Mouse (Mus musculus) embryonic facial prominence, embryonic 12.5 days (tissue): ENCODE results near the gene Ganab. TPM values are rescaled to one million over a fixed set of nuclear protein-coding genes. Genes with fewer than 3 reads are reported as not detected.

ENCODE experiments used
- ATAC-seq: fragments of 200-750 bp; cut with Nextera tagmentation; 2 replicates; pipeline ENCODE4 v1.8.0; 2017; ENCODE audit not compliant: insufficient number of reproducible peaks, insufficient read depth, low FRiP score, low TSS enrichment
- H3K27ac ChIP-seq: fragments of 300-500 bp; sonication (generic); 2 replicates; pipeline ENCODE4 v1.5.1; 2016; ENCODE audit warnings: mild to moderate bottlenecking
- H3K27me3 ChIP-seq: fragments of 300-500 bp; sonication (generic); 2 replicates; pipeline ENCODE4 v1.6.1; 2016; ENCODE audit warnings: mild to moderate bottlenecking, moderate library complexity
- H3K36me3 ChIP-seq: fragments of 300-500 bp; sonication (generic); 2 replicates; pipeline ENCODE4 v1.6.1; 2016; ENCODE audit warnings: mild to moderate bottlenecking
- H3K4me1 ChIP-seq: fragments of 300-500 bp; sonication (generic); 2 replicates; pipeline ENCODE4 v1.6.1; 2016
- H3K4me2 ChIP-seq: fragments of 300-500 bp; sonication (generic); replicated peaks from 2 replicates; pipeline ENCODE4 v1.6.1; 2016; ENCODE audit warnings: mild to moderate bottlenecking, moderate library complexity
- H3K4me3 ChIP-seq: fragments of 300-500 bp; sonication (generic); 2 replicates; pipeline ENCODE4 v1.5.1; 2016; ENCODE audit warnings: mild to moderate bottlenecking
- H3K9ac ChIP-seq: fragments of 300-500 bp; sonication (generic); 2 replicates; pipeline ENCODE4 v1.6.1; 2016; ENCODE audit warnings: mild to moderate bottlenecking, moderate library complexity
- H3K9me3 ChIP-seq: fragments of 300-500 bp; sonication (generic); 2 replicates; pipeline ENCODE4 v1.6.1; 2016; ENCODE audit warnings: mild to moderate bottlenecking, moderate library complexity
- WGBS: fragments of 180-500 bp; shearing (Covaris S2); methylation state at CpG from one replicate; pipeline ENCODE4 v1.1.7; 2016; 5-methylcytosine and 5-hydroxymethylcytosine counted together
- polyA plus RNA-seq: library from polyadenylated mRNA; unstranded; fragments of >200 nt; fragmentation: Nextera tagmentation; extraction: Ambion mirVana; gene quantifications from 2 replicates; pipeline ENCODE4 v1.2.1, GENCODE M21; 2016

Gene Ganab
- polyA plus RNA-seq, 1 experiment from 2014 or later = 119 TPM

DNA sequence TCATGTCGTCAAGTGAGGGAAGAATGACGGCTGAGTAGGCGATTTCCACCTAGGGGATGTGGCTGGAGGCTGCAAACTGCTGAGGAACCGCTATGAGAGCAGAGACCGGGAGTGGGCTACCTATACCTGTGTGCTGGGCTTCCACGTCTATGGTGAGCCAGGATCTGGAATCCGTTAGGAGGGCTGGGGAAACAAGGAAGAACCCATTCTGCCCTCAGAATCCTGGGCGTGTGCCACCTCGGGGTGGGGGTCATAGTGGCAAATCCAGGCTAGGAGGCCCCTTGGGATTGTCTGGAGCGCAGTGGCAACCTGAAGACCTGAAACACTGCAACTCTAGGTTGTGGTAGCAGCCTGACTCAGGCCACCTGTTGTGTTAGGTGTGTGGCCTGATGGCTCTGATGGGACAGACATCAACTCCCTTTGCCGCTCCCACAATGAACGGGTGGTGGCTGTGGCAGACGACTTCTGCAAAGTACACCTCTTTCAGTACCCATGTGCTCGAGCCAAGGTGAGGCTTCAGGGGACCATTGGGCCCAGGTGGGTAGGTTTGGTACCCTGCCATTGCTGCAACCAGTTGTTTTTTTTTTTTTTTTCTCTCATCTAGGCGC, 42.8 kb downstream of the Ganab start:
- Histone ChIP-seq H3K4me3 (peak overlapping the region; percentile 72; the same call in 1 of the 2 replicates), H3K36me3 (peaks cover 49% of the 10 kb centered on the region), H3K4me1 (peaks cover 30% of the 10 kb centered on the region), H3K27ac (no peak overlapping the region), H3K27me3 (no peaks in the 10 kb centered on the region), H3K9ac (no peak overlapping the region), H3K4me2 (peak overlapping the region; percentile 72), H3K9me3 (no peaks in the 10 kb centered on the region)
- ATAC-seq = no peak
- 78% methylated on average over 15 of the region's 15 CpGs for WGBS

DNA sequence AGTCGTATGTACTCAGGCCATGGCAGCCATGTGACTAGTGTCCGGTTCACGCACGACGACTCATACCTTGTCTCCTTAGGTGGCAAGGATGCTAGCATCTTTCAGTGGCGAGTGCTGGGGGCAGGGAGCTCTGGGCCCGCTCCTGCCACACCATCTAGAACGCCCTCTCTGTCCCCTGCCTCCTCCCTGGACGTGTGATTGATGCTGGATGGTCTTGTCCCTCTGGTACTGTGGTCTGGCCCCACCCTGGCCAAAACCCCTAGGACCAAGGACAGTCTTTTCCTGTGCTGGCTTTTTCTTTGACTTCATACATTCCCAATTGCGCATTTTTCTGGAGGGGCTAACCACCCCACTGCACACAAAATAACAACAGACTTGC, 43.3 kb downstream of the Ganab start:
- Histone ChIP-seq H3K27ac (peak overlapping the region; percentile 98), H3K27me3 (no peaks in the 10 kb centered on the region), H3K9me3 (no peaks in the 10 kb centered on the region), H3K4me2 (peak overlapping the region; percentile 72), H3K36me3 (peaks cover 51% of the 10 kb centered on the region), H3K4me3 (peak overlapping the region; percentile 72), H3K4me1 (peaks cover 30% of the 10 kb centered on the region), H3K9ac (peak overlapping the region; percentile 97)
- peak; percentile 49 for ATAC-seq
- 34% methylated on average over 10 of the region's 10 CpGs for WGBS

DNA sequence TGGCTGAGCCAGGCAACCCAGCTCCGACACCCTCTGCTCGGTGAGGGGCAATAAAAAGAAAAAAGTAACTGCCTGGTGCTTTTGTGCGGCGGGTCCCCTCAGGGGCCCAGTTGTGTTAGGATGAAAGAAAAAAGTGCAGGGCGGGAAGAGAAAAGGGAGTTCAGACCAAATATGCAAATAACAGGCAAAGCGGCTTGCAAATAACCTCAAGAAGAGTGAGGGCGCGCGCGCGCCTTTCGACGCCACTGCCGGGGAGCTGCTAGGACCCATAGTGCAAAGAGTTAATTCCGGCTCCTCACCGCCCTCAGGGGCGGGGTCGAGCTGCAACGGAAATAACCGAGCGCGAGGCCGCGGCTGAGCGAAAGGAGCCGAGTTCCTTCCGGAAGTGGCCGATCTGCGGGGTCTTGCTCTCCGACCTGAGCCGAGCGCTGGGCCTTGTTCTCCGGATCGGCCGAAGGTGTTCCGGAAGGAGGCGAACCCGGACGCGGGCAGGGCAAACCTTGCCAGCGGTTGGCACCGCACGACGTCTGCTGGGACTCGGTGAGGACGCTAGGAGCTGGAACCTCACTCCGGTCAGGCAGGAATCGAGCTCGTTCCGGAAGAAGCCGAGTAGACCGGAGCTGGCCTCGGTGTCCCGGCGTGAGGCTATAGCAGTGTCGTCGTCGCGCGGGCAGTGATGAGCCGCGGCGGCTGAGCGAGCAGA, 43.8 kb downstream of the Ganab start, which contains the start of gene Mta2:
Gene Mta2, plus strand, starts transcription at position 361 of the 703 bp plus-strand sequence.
- Histone ChIP-seq H3K9ac (peak within 1 kb of the TSS; percentile 97), H3K4me2 (peak within 1 kb of the TSS; percentile 72), H3K27me3 (no peaks in the 10 kb centered on the region), H3K4me1 (peaks cover 30% of the 10 kb centered on the region), H3K9me3 (no peaks in the 10 kb centered on the region), H3K4me3 (peak within 1 kb of the TSS; percentile 72), H3K27ac (peak within 1 kb of the TSS; percentile 98), H3K36me3 (peaks cover 56% of the 10 kb centered on the region)
- WGBS = under 1% methylated on average over 64 of the region's 64 CpGs
- peak; percentile 90 for ATAC-seq

DNA sequence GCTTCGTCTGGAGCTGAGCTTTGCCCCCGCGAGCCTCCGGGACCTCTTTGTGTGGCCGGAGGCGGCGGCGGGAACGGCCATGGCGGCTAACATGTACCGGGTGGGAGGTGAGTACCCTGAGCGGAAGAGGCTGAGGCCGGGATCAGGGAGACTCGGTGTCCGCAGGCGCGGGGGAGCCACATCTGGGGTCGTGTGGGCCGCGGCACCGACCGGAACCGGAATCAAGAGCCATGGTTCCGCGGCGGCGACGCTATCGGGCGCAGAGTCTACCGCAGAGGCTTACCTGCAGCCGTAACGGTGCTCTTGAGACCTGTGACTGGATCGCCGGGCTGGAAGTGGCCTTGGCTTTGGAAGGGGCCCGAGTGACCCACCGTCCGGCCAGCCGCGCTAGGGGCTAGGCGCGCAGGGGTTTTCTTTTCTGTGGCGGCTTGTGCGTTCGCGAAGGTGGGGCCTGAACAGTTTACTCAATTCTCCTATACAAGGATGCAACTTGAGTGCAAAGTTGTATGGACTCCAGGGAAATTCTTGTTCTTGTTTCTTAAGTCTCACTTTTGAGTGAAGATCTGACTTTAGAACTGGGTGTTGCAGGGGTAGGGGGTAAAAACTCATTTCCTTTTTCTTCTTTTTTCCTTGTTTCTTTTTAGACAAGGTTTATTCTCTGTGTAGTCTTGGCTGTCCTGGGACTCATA, 44.5 kb downstream of the Ganab start:
- Histone ChIP-seq H3K9ac (peak overlapping the region; percentile 97), H3K36me3 (peaks cover 57% of the 10 kb centered on the region), H3K4me3 (peak overlapping the region; percentile 72), H3K27me3 (no peaks in the 10 kb centered on the region), H3K27ac (peak overlapping the region; percentile 98), H3K4me1 (peaks cover 30% of the 10 kb centered on the region), H3K9me3 (no peaks in the 10 kb centered on the region), H3K4me2 (peak overlapping the region; percentile 72)
- WGBS = under 1% methylated on average over 45 of the region's 46 CpGs
- peak; percentile 42 for ATAC-seq

DNA sequence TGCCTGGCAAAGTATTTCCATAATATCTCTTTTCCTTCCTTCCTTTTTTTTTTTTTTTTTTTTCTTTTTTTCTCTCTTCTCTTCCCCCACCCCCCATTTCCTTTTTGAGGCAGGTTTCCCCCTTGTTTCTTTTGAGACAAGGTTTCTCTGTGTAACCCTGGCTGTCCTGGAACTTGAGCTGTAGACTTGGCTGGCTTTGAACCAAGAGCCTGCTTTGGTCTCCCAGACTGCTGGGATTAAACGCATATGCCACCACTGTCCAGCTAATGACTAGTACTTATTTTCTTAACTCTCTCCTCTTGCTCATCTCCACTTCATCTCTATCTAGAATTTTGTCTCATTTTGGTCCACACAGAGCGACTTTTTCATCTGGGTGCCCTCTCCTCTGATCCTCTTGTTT, 45.2 kb downstream of the Ganab start:
- Histone ChIP-seq H3K9me3 (no peaks in the 10 kb centered on the region), H3K4me1 (peaks cover 30% of the 10 kb centered on the region), H3K36me3 (peaks cover 59% of the 10 kb centered on the region), H3K4me3 (peak overlapping the region; percentile 72), H3K27ac (no peak overlapping the region), H3K4me2 (peak overlapping the region; percentile 72), H3K9ac (peak overlapping the region; percentile 97), H3K27me3 (no peaks in the 10 kb centered on the region)
- WGBS = 65% methylated on average over 2 of the region's 2 CpGs
- no peak for ATAC-seq

DNA sequence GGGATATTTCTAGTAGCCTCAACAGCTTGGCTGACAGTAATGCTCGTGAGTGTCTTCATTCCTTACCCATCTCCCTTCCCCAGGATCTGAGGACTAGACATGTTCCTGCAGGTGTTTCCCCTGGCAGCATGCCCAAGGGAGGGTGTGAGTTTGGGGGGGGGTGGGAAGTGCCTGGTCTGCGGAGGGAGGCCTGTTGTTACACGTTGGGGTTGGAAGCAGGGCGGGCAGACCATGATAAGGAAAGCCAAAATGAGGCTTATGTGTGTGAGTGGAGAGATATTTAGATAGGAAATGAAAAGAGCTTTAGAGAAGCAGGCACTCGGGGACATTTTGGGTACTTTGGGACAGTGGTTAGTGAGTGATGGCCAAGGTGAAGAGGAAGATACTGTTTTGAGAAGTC, 46.2 kb downstream of the Ganab start:
- no peak overlapping the region for H3K27ac ChIP-seq
- no peaks in the 10 kb centered on the region for H3K9me3 ChIP-seq

DNA sequence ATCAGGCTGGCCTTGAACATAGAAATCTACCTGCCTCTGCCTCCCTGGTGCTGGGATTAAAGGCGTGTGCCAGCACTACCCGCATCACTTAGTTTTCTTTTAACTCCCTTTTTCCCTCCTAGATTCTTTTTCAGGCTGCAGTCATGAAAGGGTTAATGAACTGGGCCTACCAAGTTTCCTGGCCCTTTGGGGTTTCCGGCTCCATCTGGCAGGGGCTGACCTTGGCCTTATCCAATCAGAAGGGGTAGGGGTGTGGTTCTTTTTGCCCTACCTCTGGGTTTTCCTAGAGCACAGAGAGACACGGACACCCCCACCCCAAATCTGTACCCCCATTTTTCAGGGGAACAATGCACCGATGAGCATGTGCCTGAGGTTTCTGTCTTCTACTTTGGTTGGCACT, 46.9 kb downstream of the Ganab start:
- 35% methylated on average over 5 of the region's 5 CpGs for WGBS
- Histone ChIP-seq H3K4me2 (peak overlapping the region; percentile 72), H3K9ac (peak overlapping the region; percentile 36; the same call in 1 of the 2 replicates), H3K27ac (0 out of 2 replicates have a peak overlapping the region, but pooled peaks have one; percentile 7), H3K9me3 (no peaks in the 10 kb centered on the region), H3K4me1 (peaks cover 30% of the 10 kb centered on the region), H3K4me3 (peak overlapping the region; percentile 24), H3K27me3 (no peaks in the 10 kb centered on the region), H3K36me3 (peaks cover 64% of the 10 kb centered on the region)
- no peak for ATAC-seq

More for the DNA sequence above, 46.2 kb downstream of the Ganab start:
- H3K4me2 ChIP-seq = peak overlapping the region; percentile 72
- H3K27me3 ChIP-seq = no peaks in the 10 kb centered on the region
- no peak for ATAC-seq
- peak overlapping the region; percentile 12; the same call in 1 of the 2 replicates for H3K4me3 ChIP-seq
- H3K36me3 ChIP-seq = peaks cover 64% of the 10 kb centered on the region
- whole genome bisulfite sequencing = 55% methylated on average over 5 of the region's 5 CpGs
- no peak overlapping the region; the same call in 1 of the 2 replicates for H3K9ac ChIP-seq
- peaks cover 30% of the 10 kb centered on the region for H3K4me1 ChIP-seq

DNA sequence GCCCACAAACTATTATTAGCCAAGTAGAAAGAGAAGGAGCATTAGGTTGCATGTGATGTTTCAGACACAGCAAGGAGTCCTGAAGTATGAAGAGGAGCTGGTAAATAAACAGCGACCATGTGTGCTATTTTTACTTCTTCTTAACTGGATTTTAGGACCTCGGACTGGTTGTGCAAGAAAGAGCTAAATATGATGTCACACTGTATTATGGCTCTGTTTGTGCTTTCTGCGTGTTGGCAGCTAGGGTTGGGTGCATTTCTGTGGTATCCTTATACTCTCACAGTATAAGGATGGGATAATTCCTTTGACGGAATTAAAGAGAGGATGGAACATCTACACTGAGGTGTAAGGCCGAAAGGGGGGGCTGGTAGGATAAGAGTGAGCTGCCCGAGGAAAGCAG, 47.4 kb downstream of the Ganab start:
- ATAC-seq = no peak
- Histone ChIP-seq H3K4me3 (peak overlapping the region; percentile 24), H3K36me3 (peaks cover 66% of the 10 kb centered on the region), H3K27me3 (no peaks in the 10 kb centered on the region), H3K4me2 (peak overlapping the region; percentile 72), H3K9me3 (no peaks in the 10 kb centered on the region), H3K9ac (peak overlapping the region; percentile 36; the same call in 1 of the 2 replicates), H3K27ac (0 out of 2 replicates have a peak overlapping the region, but pooled peaks have one; percentile 7), H3K4me1 (peaks cover 30% of the 10 kb centered on the region)
- 86% methylated on average over 6 of the region's 6 CpGs for WGBS

DNA sequence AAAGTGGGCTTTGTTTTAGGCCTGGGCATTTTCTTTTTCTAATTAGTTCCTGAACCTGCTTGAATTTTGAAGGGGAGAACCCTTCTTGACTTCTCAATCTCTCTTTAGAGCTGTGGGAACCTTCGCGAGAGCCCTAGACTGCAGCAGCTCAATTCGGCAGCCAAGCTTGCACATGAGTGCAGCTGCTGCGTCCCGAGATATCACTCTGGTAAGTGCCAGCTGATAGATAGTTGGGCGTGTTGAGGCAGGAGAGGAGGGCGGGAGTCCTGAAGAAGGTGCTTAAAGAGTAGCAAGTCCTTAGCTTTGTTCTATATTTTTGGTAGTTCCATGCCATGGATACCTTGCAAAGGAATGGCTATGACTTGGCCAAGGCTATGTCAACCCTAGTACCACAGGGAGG, 49.1 kb downstream of the Ganab start:
- Histone ChIP-seq H3K4me3 (no peak overlapping the region), H3K27ac (no peak overlapping the region), H3K4me2 (no peak overlapping the region), H3K4me1 (peaks cover 20% of the 10 kb centered on the region), H3K27me3 (no peaks in the 10 kb centered on the region), H3K9ac (no peak overlapping the region), H3K9me3 (no peaks in the 10 kb centered on the region), H3K36me3 (peaks cover 79% of the 10 kb centered on the region)
- WGBS = 91% methylated on average over 7 of the region's 7 CpGs
- ATAC-seq = no peak

DNA sequence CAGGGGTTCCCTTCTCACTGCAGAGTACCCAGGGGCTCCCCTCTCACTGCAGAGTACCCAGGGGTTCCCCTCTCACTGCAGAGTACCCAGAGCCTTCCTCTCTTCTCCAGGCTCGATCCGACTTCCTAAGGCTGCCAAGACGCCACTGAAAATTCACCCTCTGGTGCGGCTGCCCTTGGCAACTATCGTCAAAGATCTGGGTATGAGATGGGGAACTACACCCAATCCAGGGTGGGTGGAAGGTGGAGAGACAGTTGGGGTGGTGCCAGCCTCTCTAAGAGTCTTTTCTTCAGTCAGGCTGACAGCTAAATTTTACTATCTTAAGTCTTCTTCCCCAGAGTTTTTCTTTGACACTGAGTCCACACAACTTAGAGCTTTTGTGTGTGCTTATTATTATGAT, 52.3 kb downstream of the Ganab start:
- 96% methylated on average over 5 of the region's 5 CpGs for WGBS
- Histone ChIP-seq H3K9me3 (no peaks in the 10 kb centered on the region), H3K4me1 (peaks cover 21% of the 10 kb centered on the region), H3K4me2 (no peak overlapping the region), H3K27me3 (no peaks in the 10 kb centered on the region), H3K4me3 (no peak overlapping the region), H3K36me3 (peaks cover 75% of the 10 kb centered on the region), H3K9ac (no peak overlapping the region), H3K27ac (no peak overlapping the region)
- ATAC-seq = no peak

DNA sequence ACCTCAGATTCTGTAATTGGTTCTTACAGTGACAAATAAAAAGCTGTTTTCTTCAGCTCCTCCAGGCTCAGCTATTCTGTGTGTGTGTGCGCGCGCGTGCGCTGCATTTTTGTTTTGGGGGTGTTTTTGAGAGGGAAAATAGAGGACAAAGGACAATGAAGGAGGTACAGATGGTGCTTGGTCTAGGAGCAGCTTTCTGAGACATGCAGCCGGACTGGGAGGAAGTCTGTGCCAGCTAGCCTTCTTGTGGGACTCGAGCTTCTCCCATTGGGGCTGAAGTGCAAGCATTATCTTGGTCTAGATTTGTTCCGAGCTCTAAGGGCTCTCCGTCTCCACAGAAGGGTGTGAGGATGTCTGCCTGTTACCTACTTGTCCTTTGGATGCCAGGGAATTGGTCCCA, 54.4 kb downstream of the Ganab start:
- Histone ChIP-seq H3K4me2 (peak overlapping the region; percentile 83; the same call in 1 of the 2 replicates), H3K4me1 (peaks cover 21% of the 10 kb centered on the region), H3K36me3 (peaks cover 71% of the 10 kb centered on the region), H3K9ac (no peak overlapping the region; the same call in 1 of the 2 replicates), H3K9me3 (no peaks in the 10 kb centered on the region), H3K4me3 (no peak overlapping the region), H3K27ac (peak overlapping the region; percentile 36; the same call in 1 of the 2 replicates), H3K27me3 (no peaks in the 10 kb centered on the region)
- ATAC-seq = no peak
- 93% methylated on average over 9 of the region's 9 CpGs for WGBS
